ENCODE assay signal across 10 mouse cellular contexts in genomic region chr11:85835001-85835752, GRCm38 (mm10). TPM values are rescaled to one million over a fixed set of nuclear protein-coding genes. Genes with fewer than 3 reads are reported as not detected.
A peak's percentile ranks its signal among the peaks of the same experiment; 100 is the strongest.
DNase-seq lines count a peak whose midpoint lies in the region; ATAC-seq and TF ChIP-seq lines count a peak whose summit lies in the region.
"Had no signal": no experiment of that assay in that cellular context is flagged by ENCODE, and none has a peak within 500 bp of the region (broad histone marks: within the 10 kb centered on the region; RNA-seq: fewer than 3 reads in every experiment).

No protein-coding gene starts in this region.

- WGBS in hindbrain, embryonic 10.5 days: 2% methylated on average over 9 of the region's 9 CpGs
- WGBS in hindbrain, embryonic 16.5 days: 6% methylated on average over 9 of the region's 9 CpGs
- WGBS in embryonic facial prominence, embryonic 14.5 days: 12% methylated on average over 9 of the region's 9 CpGs
- WGBS in limb, embryonic 14.5 days: 12% methylated on average over 9 of the region's 9 CpGs

- H3K27ac ChIP-seq in hindbrain, embryonic 10.5 days: peak overlapping the region; percentile 86
- H3K27ac ChIP-seq in hindbrain, embryonic 16.5 days (ENCODE audit: low read depth, low read length): no peak overlapping the region
- H3K27ac ChIP-seq in embryonic facial prominence, embryonic 14.5 days (replicated peaks; ENCODE audit: low read depth, low read length): peak overlapping the region; percentile 94
- H3K27ac ChIP-seq in limb, embryonic 14.5 days (replicated peaks; ENCODE audit: low read depth, low read length): peak overlapping the region; percentile 26; the same call in 1 of the 2 replicates

- H3K4me1 ChIP-seq in hindbrain, embryonic 10.5 days (replicated peaks): peaks cover 48% of the 10 kb centered on the region
- peaks cover 16% of the 10 kb centered on the region for H3K4me1 ChIP-seq in hindbrain, embryonic 16.5 days (ENCODE audit: control insufficient read depth, insufficient read depth, low read depth, low read length)
- H3K4me1 ChIP-seq in embryonic facial prominence, embryonic 14.5 days (ENCODE audit: control insufficient read depth, insufficient read depth, low read length): peaks cover 1% of the 10 kb centered on the region
- H3K4me1 ChIP-seq in limb, embryonic 14.5 days (ENCODE audit: control insufficient read depth, insufficient read depth, low read length): peaks cover 24% of the 10 kb centered on the region

- no peak for TF ChIP-seq POLR2A in limb, embryonic 14.5 days (IDR thresholded peaks at IDR 0.05; ENCODE audit: borderline replicate concordance, extremely low read depth, insufficient read depth, insufficient read length)

- H3K9me3 ChIP-seq in hindbrain, embryonic 10.5 days: no peaks in the 10 kb centered on the region
- no peaks in the 10 kb centered on the region for H3K9me3 ChIP-seq in hindbrain, embryonic 16.5 days (ENCODE audit: control insufficient read depth, low read length)
- H3K9me3 ChIP-seq in embryonic facial prominence, embryonic 14.5 days (ENCODE audit: control insufficient read depth, low read length): no peaks in the 10 kb centered on the region
- no peaks in the 10 kb centered on the region for H3K9me3 ChIP-seq in limb, embryonic 14.5 days (ENCODE audit: control insufficient read depth, low read length)

- no peak for ATAC-seq in hindbrain, embryonic 16.5 days
- ATAC-seq in embryonic facial prominence, embryonic 14.5 days (ENCODE audit: low read depth): no peak
- ATAC-seq in limb, embryonic 14.5 days (ENCODE audit: low FRiP score, low read depth): no peak

- H3K27me3 ChIP-seq in hindbrain, embryonic 10.5 days (ENCODE audit: insufficient read depth, poor library complexity, severe bottlenecking): peaks cover 98% of the 10 kb centered on the region
- peaks cover 37% of the 10 kb centered on the region for H3K27me3 ChIP-seq in hindbrain, embryonic 16.5 days (replicated peaks; ENCODE audit: control insufficient read depth, insufficient read depth, low read length)
- H3K27me3 ChIP-seq in embryonic facial prominence, embryonic 14.5 days (replicated peaks; ENCODE audit: control insufficient read depth, insufficient read depth, low read length): peaks cover 58% of the 10 kb centered on the region; the same call in 1 of the 2 replicates
- H3K27me3 ChIP-seq in limb, embryonic 14.5 days (ENCODE audit: control insufficient read depth, insufficient read depth, low read length): peaks cover 73% of the 10 kb centered on the region

- no peak overlapping the region for H3K9ac ChIP-seq in hindbrain, embryonic 16.5 days (ENCODE audit: low read depth, low read length)
- H3K9ac ChIP-seq in embryonic facial prominence, embryonic 14.5 days (ENCODE audit: low read depth, low read length): peak overlapping the region; percentile 97
- H3K9ac ChIP-seq in limb, embryonic 14.5 days (ENCODE audit: low read depth, low read length, severe bottlenecking): peak overlapping the region; percentile 85

- peak overlapping the region; percentile 60 for H3K4me3 ChIP-seq in hindbrain, embryonic 10.5 days
- H3K4me3 ChIP-seq in hindbrain, embryonic 16.5 days (ENCODE audit: low read length): no peak overlapping the region
- H3K4me3 ChIP-seq in embryonic facial prominence, embryonic 14.5 days (ENCODE audit: low read depth, low read length): peak overlapping the region; percentile 70
- peak overlapping the region; percentile 50 for H3K4me3 ChIP-seq in limb, embryonic 14.5 days (replicated peaks; ENCODE audit: low read length)

- no peak overlapping the region for H3K4me2 ChIP-seq in hindbrain, embryonic 16.5 days (ENCODE audit: low read length)
- peak overlapping the region; percentile 72 for H3K4me2 ChIP-seq in embryonic facial prominence, embryonic 14.5 days (ENCODE audit: low read depth, low read length)
- H3K4me2 ChIP-seq in limb, embryonic 14.5 days (replicated peaks; ENCODE audit: low read depth, low read length, severe bottlenecking): peak overlapping the region; percentile 89

- peak; percentile 40 for DNase-seq in hindbrain, embryonic 10.5 days (ENCODE audit: low spot score)
- peak; percentile 69 for DNase-seq in Muller cell, postnatal 12 days (ENCODE audit: inconsistent ontology term)
- DNase-seq in embryonic facial prominence, embryonic 14.5 days (ENCODE audit: low spot score): no peak
- no peak for DNase-seq in limb, embryonic 14.5 days (ENCODE audit: low spot score)
- DNase-seq in right cerebral cortex, postnatal 14 days: no peak
- no peak for DNase-seq in gastrocnemius, adult 18-20 months (ENCODE audit: low spot score)

- peaks cover 13% of the 10 kb centered on the region; the same call in 1 of the 2 replicates for H3K36me3 ChIP-seq in hindbrain, embryonic 10.5 days
- H3K36me3 ChIP-seq in hindbrain, embryonic 16.5 days (ENCODE audit: control insufficient read depth, insufficient read depth, low read length): no peaks in the 10 kb centered on the region
- H3K36me3 ChIP-seq in embryonic facial prominence, embryonic 14.5 days (ENCODE audit: control insufficient read depth, insufficient read depth, low read length): peaks cover 26% of the 10 kb centered on the region
- peaks cover 26% of the 10 kb centered on the region for H3K36me3 ChIP-seq in limb, embryonic 14.5 days (ENCODE audit: control insufficient read depth, insufficient read depth, low read length)

RNA-seq across cellular contexts. Expression of gene Tbx2, which starts 2.8 kb away (rescaled TPM):
- polyA plus RNA-seq in hindbrain, embryonic 10.5 days (2016; fragmentation: Nextera tagmentation; extraction: Ambion mirVana): 1.5 and 3.1 TPM in 2 replicates
- 0.64 and 1.0 TPM in 2 replicates for polyA plus RNA-seq in hindbrain, embryonic 16.5 days (2015; fragmentation: Nextera tagmentation; extraction: Ambion mirVana)
- polyA plus RNA-seq in embryonic facial prominence, embryonic 14.5 days (2014; fragmentation: Nextera tagmentation; extraction: Ambion mirVana): 6.3 and 6.5 TPM in 2 replicates
- polyA plus RNA-seq in limb, embryonic 14.5 days (2012; rRNA removed): 31.7 and 39.1 TPM in 2 replicates
- polyA plus RNA-seq in limb, embryonic 14.5 days (2014; fragmentation: Nextera tagmentation; extraction: Ambion mirVana): 6.5 and 9.3 TPM in 2 replicates
- 1 to 10 TPM; 1.3 to 1.7 TPM for total RNA-seq in gastrocnemius, adult 18-20 months (2021)

RNA-seq across cellular contexts. Expression of gene Gm11444, which starts 15.0 kb away (rescaled TPM):
- not detected in 2 replicates for polyA plus RNA-seq in hindbrain, embryonic 10.5 days (2016; fragmentation: Nextera tagmentation; extraction: Ambion mirVana)
- polyA plus RNA-seq in hindbrain, embryonic 16.5 days (2015; fragmentation: Nextera tagmentation; extraction: Ambion mirVana): not detected in 2 replicates
- polyA plus RNA-seq in embryonic facial prominence, embryonic 14.5 days (2014; fragmentation: Nextera tagmentation; extraction: Ambion mirVana): not detected in 2 replicates
- polyA plus RNA-seq in limb, embryonic 14.5 days (2012; rRNA removed): not detected in 2 replicates
- polyA plus RNA-seq in limb, embryonic 14.5 days (2014; fragmentation: Nextera tagmentation; extraction: Ambion mirVana): not detected in 2 replicates
- not detected for total RNA-seq in gastrocnemius, adult 18-20 months (2021)
- total RNA-seq: adrenal gland, adult 18-20 months; granulocyte monocyte progenitor cell, adult 5-6 weeks had no signal
- polyA plus RNA-seq: cortical plate, adult 2 months had no signal

RNA-seq across cellular contexts. Expression of gene Tbx4, which starts 51.0 kb away (rescaled TPM):
- polyA plus RNA-seq in hindbrain, embryonic 10.5 days (2016; fragmentation: Nextera tagmentation; extraction: Ambion mirVana): 0.09 and 0.22 TPM in 2 replicates
- polyA plus RNA-seq in hindbrain, embryonic 16.5 days (2015; fragmentation: Nextera tagmentation; extraction: Ambion mirVana): 0.40 TPM in 2 replicates
- polyA plus RNA-seq in embryonic facial prominence, embryonic 14.5 days (2014; fragmentation: Nextera tagmentation; extraction: Ambion mirVana): 0.85 and 1.4 TPM in 2 replicates
- 37.5 and 52.7 TPM in 2 replicates for polyA plus RNA-seq in limb, embryonic 14.5 days (2012; rRNA removed)
- polyA plus RNA-seq in limb, embryonic 14.5 days (2014; fragmentation: Nextera tagmentation; extraction: Ambion mirVana): 15.5 and 20.0 TPM in 2 replicates
- 1 to 10 TPM; 1.3 to 1.4 TPM for total RNA-seq in gastrocnemius, adult 18-20 months (2021)
- total RNA-seq: adrenal gland, adult 18-20 months; granulocyte monocyte progenitor cell, adult 5-6 weeks had no signal

Comparison
In these comparisons a context has a peak if more than half of its experiments do, and no peak if none do; other contexts are left out.
1. DNase-seq: peak in hindbrain, embryonic 10.5 days (single experiment) and Muller cell, postnatal 12 days (single experiment); none in embryonic facial prominence, embryonic 14.5 days (single experiment), limb, embryonic 14.5 days (single experiment), right cerebral cortex, postnatal 14 days (single experiment) and gastrocnemius, adult 18-20 months (single experiment).